Mouse (Mus musculus) heart, adult 2 months (tissue): Measurements from ENCODE around the gene Bnipl. TPM values are rescaled to one million over a fixed set of nuclear protein-coding genes. Genes with fewer than 3 reads are reported as not detected.

Experiments used
- DNase-seq, 2 experiments: peaks; one replicate each; pipeline ENCODE4 v3.0.0; 2021
- H3K27ac ChIP-seq: fragments of 200-600 bp; 2 replicates; pipeline ENCODE4 v1.8.1; 2022
- H3K27me3 ChIP-seq: fragments of 200-500 bp; 2 replicates; pipeline ENCODE4 v1.6.1; 2012; ENCODE audit warnings: mild to moderate bottlenecking, low read length, inconsistent platforms, mixed read lengths; ENCODE audit not compliant: control insufficient read depth, insufficient read depth
- H3K36me3 ChIP-seq: fragments of 200-500 bp; 2 replicates; pipeline ENCODE4 v1.6.1; 2012; ENCODE audit warnings: low read length, inconsistent platforms; ENCODE audit not compliant: control insufficient read depth, insufficient read depth
- H3K4me1 ChIP-seq: fragments of 200-500 bp; 2 replicates; pipeline ENCODE4 v1.6.1; 2011; ENCODE audit warnings: low read length; ENCODE audit not compliant: control insufficient read depth, insufficient read depth
- H3K4me3 ChIP-seq: fragments of 200-600 bp; 2 replicates; pipeline ENCODE4 v1.8.1; 2022
- H3K79me2 ChIP-seq: fragments of 200-500 bp; replicated peaks from 2 replicates; pipeline ENCODE4 v1.6.1; 2012; ENCODE audit warnings: mild to moderate bottlenecking, inconsistent platforms, low read length, moderate library complexity, mixed read lengths; ENCODE audit not compliant: control insufficient read depth, insufficient read depth
- H3K9ac ChIP-seq: fragments of 200-500 bp; 2 replicates; pipeline ENCODE4 v1.6.1; 2012; ENCODE audit warnings: low read depth, mild to moderate bottlenecking, control low read depth, inconsistent platforms, low read length, mixed read lengths
- CTCF ChIP-seq: fragments of 200-600 bp; IDR thresholded peaks from 2 replicates; pipeline ENCODE4 v1.8.1; 2022; ENCODE audit warnings: antibody characterized with exemption, mild to moderate bottlenecking, moderate library complexity
- EP300 ChIP-seq: fragments of 200-500 bp; IDR thresholded peaks from 2 replicates; pipeline ENCODE4 v1.6.1; 2011; ENCODE audit warnings: low read depth, low read length, control low read depth; ENCODE audit not compliant: insufficient read depth
- POLR2A ChIP-seq: fragments of 200-500 bp; IDR thresholded peaks from 2 replicates; pipeline ENCODE4 v1.6.1; 2011; ENCODE audit warnings: mild to moderate bottlenecking, low read depth, low read length, control low read depth; ENCODE audit not compliant: insufficient read depth
- WGBS: fragments of 180-500 bp; shearing (Covaris S2); methylation state at CpG from one replicate; pipeline ENCODE4 v1.1.7; 2018; 5-methylcytosine and 5-hydroxymethylcytosine counted together
- intact Hi-C: fragments of 180-260 bp; cut with DNase I; formaldehyde crosslinking; loops from one replicate; pipeline ENCODE4 v1.15.1; 2025
- polyA plus RNA-seq: library from polyadenylated mRNA; depleted of rRNA; stranded (reverse); fragments of >200 nt; gene quantifications from 2 replicates; pipeline ENCODE4 v1.2.3, GENCODE M21; 2012
- total RNA-seq, 2 experiments: library from RNA; stranded (reverse); gene quantifications; 2 replicates each; pipeline ENCODE4 v1.2.3; 2021

Bnipl gene
- total and polyA plus RNA-seq, 3 experiments = 0.25 TPM; not detected in 2

DNA sequence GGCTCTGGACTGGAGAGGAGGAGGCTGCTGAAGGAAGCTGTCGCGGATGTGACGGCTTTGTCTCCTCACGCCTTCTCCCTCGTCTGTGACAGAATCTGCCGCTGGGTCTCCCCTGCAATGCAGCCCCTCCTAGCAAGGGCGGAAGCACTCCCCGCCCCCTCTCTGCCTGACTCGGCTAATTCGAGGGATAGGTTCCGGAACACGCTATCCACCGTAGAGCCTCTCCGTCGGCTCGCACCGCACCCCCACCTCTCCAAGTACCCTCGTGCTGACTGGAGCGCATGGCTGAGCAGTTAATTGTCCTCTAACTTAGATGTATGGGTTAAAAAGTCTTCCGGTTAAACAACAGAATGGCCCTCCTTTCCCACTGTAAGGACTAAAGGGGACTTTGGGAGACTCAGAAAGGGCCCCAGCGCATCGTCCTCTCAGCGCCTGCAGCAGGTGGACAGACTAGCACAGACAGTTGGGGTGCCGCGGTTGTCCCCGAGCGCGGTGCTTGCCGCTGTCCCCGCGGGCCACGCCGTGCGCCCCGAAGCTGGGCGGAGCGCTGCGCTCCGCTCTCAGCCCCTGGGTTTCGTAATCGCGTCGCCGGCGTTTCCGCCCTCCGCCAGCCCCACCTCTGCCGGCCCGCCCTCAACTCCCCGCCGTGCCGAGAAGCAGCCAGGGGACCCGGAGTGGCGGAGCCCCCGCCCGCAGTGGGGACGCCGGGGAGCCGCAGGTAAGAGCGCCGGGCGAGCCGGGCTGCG, 22.7 kb downstream of the Bnipl start, which contains the start of gene Cdc42se1:
Cdc42se1 (plus strand) TSS at position 585 of the 746 bp plus-strand sequence.
- peak within 1 kb of the TSS; percentile 95 for H3K9ac ChIP-seq
- no peaks in the 10 kb centered on the region for H3K36me3 ChIP-seq
- WGBS = under 1% methylated on average over 64 of the region's 64 CpGs
- peak within 1 kb of the TSS; percentile 75 for H3K4me3 ChIP-seq
- H3K27me3 ChIP-seq = no peaks in the 10 kb centered on the region
- peak; percentile 92 to 94 for DNase-seq
- H3K27ac ChIP-seq = peak within 1 kb of the TSS; percentile 98
- intact Hi-C loops = loop anchor here (1.0 kb wide), 1 partner anchor 11 kb away; the partner anchor contains the start of gene Gabpb2
- H3K79me2 ChIP-seq = peaks cover 3% of the 10 kb centered on the region
- TF ChIP-seq POLR2A (peak; percentile 86), CTCF (no peak), EP300 (no peak)
- H3K4me1 ChIP-seq = peaks cover 13% of the 10 kb centered on the region

DNA sequence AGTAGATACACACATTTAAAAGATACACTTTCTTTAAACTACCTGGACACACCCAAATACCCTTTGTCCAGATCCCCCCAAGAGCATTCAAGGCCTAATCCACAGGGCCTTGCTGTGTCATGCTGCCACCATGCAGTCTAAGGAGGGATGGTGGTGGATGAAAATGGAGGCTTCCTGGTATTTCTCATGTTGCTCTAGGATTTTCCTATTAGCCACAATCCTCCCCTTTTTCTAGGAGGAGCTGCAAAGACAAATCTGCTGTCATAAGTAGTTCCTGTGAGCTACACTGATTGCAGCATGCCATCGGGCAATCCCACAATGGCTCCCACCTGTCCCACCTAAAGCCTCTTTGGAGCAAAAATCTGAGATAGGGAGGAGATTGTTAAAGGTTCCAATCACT, 23.8 kb downstream of the Bnipl start:
- no peak overlapping the region for H3K9ac ChIP-seq
- WGBS = 49% methylated on average over 1 of the region's 1 CpGs
- no peak for TF ChIP-seq EP300
- no peak for TF ChIP-seq CTCF
- no peak for TF ChIP-seq POLR2A
- H3K4me1 ChIP-seq = peaks cover 11% of the 10 kb centered on the region
- H3K36me3 ChIP-seq = no peaks in the 10 kb centered on the region
- H3K79me2 ChIP-seq = peaks cover 3% of the 10 kb centered on the region
- intact Hi-C loops = no loop called here
- H3K4me3 ChIP-seq = no peak overlapping the region
- no peaks in the 10 kb centered on the region for H3K27me3 ChIP-seq
- H3K27ac ChIP-seq = no peak overlapping the region
- DNase-seq = no peak

GRCm38 (mm10) chr3:95224295-95224694, 26.7 kb downstream of the Bnipl start:
- H3K27ac ChIP-seq = no peak overlapping the region
- TF ChIP-seq CTCF (no peak), EP300 (no peak), POLR2A (no peak)
- no peaks in the 10 kb centered on the region for H3K36me3 ChIP-seq
- H3K9ac ChIP-seq = no peak overlapping the region
- H3K79me2 ChIP-seq = peaks cover 3% of the 10 kb centered on the region; the same call in 1 of the 2 replicates
- H3K4me1 ChIP-seq = peaks cover 2% of the 10 kb centered on the region; the same call in 1 of the 2 replicates
- intact Hi-C loops = no loop called here
- no peaks in the 10 kb centered on the region for H3K27me3 ChIP-seq
- DNase-seq = no peak
- 24% methylated on average over 6 of the region's 6 CpGs for WGBS
- no peak overlapping the region for H3K4me3 ChIP-seq

- Histone ChIP-seq H3K27me3 (no peaks in the 10 kb centered on the region), H3K79me2 (no peaks in the 10 kb centered on the region; the same call in 1 of the 2 replicates), H3K4me1 (peaks cover 2% of the 10 kb centered on the region; the same call in 1 of the 2 replicates), H3K9ac (no peak overlapping the region), H3K27ac (peak overlapping the region; percentile 13; the same call in 1 of the 2 replicates), H3K4me3 (no peak overlapping the region), H3K36me3 (no peaks in the 10 kb centered on the region)
- DNase-seq = no peak
- WGBS = 77% methylated on average over 2 of the region's 2 CpGs
- intact Hi-C loops = no loop called here
- no peak for TF ChIP-seq CTCF
- no peak for TF ChIP-seq POLR2A
- no peak for TF ChIP-seq EP300
These were observed 28.0 kb downstream of the Bnipl start for GRCm38 (mm10) chr3:95223041-95223440.

- H3K9ac ChIP-seq = no peak overlapping the region
- no peak for TF ChIP-seq POLR2A
- TF ChIP-seq CTCF = no peak
- TF ChIP-seq EP300 = no peak
- no peak for DNase-seq
- WGBS = 78% methylated on average over 6 of the region's 6 CpGs
- H3K36me3 ChIP-seq = peaks cover 2% of the 10 kb centered on the region
- H3K4me3 ChIP-seq = peak overlapping the region; percentile 90; the same call in 1 of the 2 replicates
- H3K27ac ChIP-seq = no peak overlapping the region
- no peaks in the 10 kb centered on the region; the same call in 1 of the 2 replicates for H3K79me2 ChIP-seq
- H3K27me3 ChIP-seq = no peaks in the 10 kb centered on the region
- H3K4me1 ChIP-seq = no peaks in the 10 kb centered on the region
- intact Hi-C loops = loop anchor here (5.0 kb wide), 1 partner anchor 64 kb away; the partner anchor contains the start of genes Mindy1 and Prune1
These were observed 32.4 kb downstream of the Bnipl start for GRCm38 (mm10) chr3:95218466-95219137.
